Mouse (Mus musculus) MEL (cell line): Measurements from ENCODE around the gene Esyt2. TPM values are rescaled to one million over a fixed set of nuclear protein-coding genes. Genes with fewer than 3 reads are reported as not detected.
A peak's percentile ranks its signal among the peaks of the same experiment; 100 is the strongest.

Source experiments
- DNase-seq: peaks from one replicate; pipeline ENCODE4 v3.0.0; 2011; ENCODE audit warnings: low read depth, low spot score
- H3K27ac ChIP-seq: 2 replicates; pipeline ENCODE4 v1.5.1; 2012; ENCODE audit warnings: low read depth, mild to moderate bottlenecking, control low read depth, low read length, moderate library complexity; ENCODE audit not compliant: control insufficient read depth
- H3K27me3 ChIP-seq, 2 experiments: fragments of 150-350 bp in 1 of 2; sonication (generic) in 1 of 2; 2 replicates each; pipeline ENCODE4 v1.6.1; 2012; ENCODE audit warnings: low read length in 2 of 2, mild to moderate bottlenecking in 2 of 2, improper control_type of control experiment in 1 of 2, moderate library complexity in 1 of 2; ENCODE audit not compliant: insufficient read depth in 2 of 2, control insufficient read depth in 1 of 2
- H3K36me3 ChIP-seq, 2 experiments: 2 replicates each; pipeline ENCODE4 v1.6.1; 2012 to 2014; ENCODE audit warnings: low read length in 2 of 2, improper control_type of control experiment in 1 of 2, inconsistent platforms in 1 of 2, mild to moderate bottlenecking in 1 of 2; ENCODE audit not compliant: insufficient read depth in 2 of 2, control insufficient read depth in 1 of 2
- H3K4me1 ChIP-seq, 2 experiments: fragments of 150-350 bp in 1 of 2; sonication (generic) in 1 of 2; 2 replicates each; pipeline ENCODE4 v1.6.1; 2012; ENCODE audit warnings: low read length in 2 of 2, improper control_type of control experiment in 1 of 2, mild to moderate bottlenecking in 1 of 2; ENCODE audit not compliant: insufficient read depth in 2 of 2, control insufficient read depth in 1 of 2
- H3K4me3 ChIP-seq, 2 experiments: fragments of 150-350 bp in 1 of 2; sonication (generic) in 1 of 2; 2 replicates each; pipeline ENCODE4 v1.5.1; 2012; ENCODE audit warnings: low read depth in 2 of 2, low read length in 2 of 2, mild to moderate bottlenecking in 2 of 2, moderate library complexity in 2 of 2, control low read depth in 1 of 2, improper control_type of control experiment in 1 of 2; ENCODE audit not compliant: control insufficient read depth in 1 of 2, insufficient read depth in 1 of 2
- H3K79me2 ChIP-seq: 2 replicates; pipeline ENCODE4 v1.6.1; 2012; ENCODE audit warnings: mild to moderate bottlenecking, low read length, moderate library complexity; ENCODE audit not compliant: control insufficient read depth, poor library complexity, insufficient read depth
- H3K9ac ChIP-seq: 2 replicates; pipeline ENCODE4 v1.6.1; 2012; ENCODE audit warnings: low read depth, mild to moderate bottlenecking, control low read depth, low read length, moderate library complexity; ENCODE audit not compliant: control insufficient read depth, poor library complexity, severe bottlenecking
- H3K9me3 ChIP-seq: fragments of 150-350 bp; sonication (generic); replicated peaks from 2 replicates; pipeline ENCODE4 v1.6.1; 2012; ENCODE audit warnings: mild to moderate bottlenecking, low read length, improper control_type of control experiment, moderate library complexity; ENCODE audit not compliant: insufficient read depth
- BHLHE40 ChIP-seq: IDR thresholded peaks from 2 replicates; pipeline ENCODE4 v1.6.1; 2012; ENCODE audit warnings: low read depth, mild to moderate bottlenecking, inconsistent platforms, low read length, improper control_type of control experiment, borderline replicate concordance
- CHD1 ChIP-seq: IDR thresholded peaks from 2 replicates; pipeline ENCODE4 v1.6.1; 2012; ENCODE audit warnings: low read depth, mild to moderate bottlenecking, inconsistent platforms, low read length, improper control_type of control experiment
- CHD2 ChIP-seq: IDR thresholded peaks from 2 replicates; pipeline ENCODE4 v1.6.1; 2011; ENCODE audit warnings: low read length, improper control_type of control experiment
- CTCF ChIP-seq, 3 experiments: IDR thresholded peaks in 2 of 3; conservative IDR thresholded peaks in 1 of 3; 2 replicates each; pipeline ENCODE4 v1.5.1; 2011 to 2012; ENCODE audit warnings: low read length in 3 of 3, low read depth in 2 of 3, mild to moderate bottlenecking in 2 of 3, improper control_type of control experiment in 1 of 3, inconsistent platforms in 1 of 3, mixed read lengths in 1 of 3, moderate library complexity in 1 of 3; ENCODE audit not compliant: control insufficient read depth in 1 of 3, insufficient read depth in 1 of 3, poor library complexity in 1 of 3, severe bottlenecking in 1 of 3
- GATA1 ChIP-seq: IDR thresholded peaks from 2 replicates; pipeline ENCODE4 v1.6.1; 2011; ENCODE audit warnings: low read depth, low read length, improper control_type of control experiment
- HCFC1 ChIP-seq: IDR thresholded peaks from 2 replicates; pipeline ENCODE4 v1.6.1; 2012; ENCODE audit warnings: low read depth, mild to moderate bottlenecking, inconsistent platforms, low read length, improper control_type of control experiment, moderate library complexity
- KAT2A ChIP-seq: conservative IDR thresholded peaks from 2 replicates; pipeline ENCODE4 v1.6.1; 2012; ENCODE audit warnings: low read depth, low read length, improper control_type of control experiment, inconsistent platforms
- MAX ChIP-seq: IDR thresholded peaks from 2 replicates; pipeline ENCODE4 v1.6.1; 2011; ENCODE audit warnings: low read length, improper control_type of control experiment
- MEF2A ChIP-seq: IDR thresholded peaks from 2 replicates; pipeline ENCODE4 v1.6.1; 2014; ENCODE audit warnings: low read depth, mild to moderate bottlenecking, inconsistent platforms, low read length, improper control_type of control experiment; ENCODE audit not compliant: poor library complexity, insufficient replicate concordance, severe bottlenecking; ENCODE audit errors: extremely low read depth
- MXI1 ChIP-seq: IDR thresholded peaks from 2 replicates; pipeline ENCODE4 v1.6.1; 2011; ENCODE audit warnings: mild to moderate bottlenecking, low read depth, low read length, improper control_type of control experiment
- MYC ChIP-seq: IDR thresholded peaks from 2 replicates; pipeline ENCODE4 v1.6.1; 2011; ENCODE audit warnings: low read depth, mild to moderate bottlenecking, low read length, improper control_type of control experiment, moderate library complexity
- RCOR1 ChIP-seq: IDR thresholded peaks from 2 replicates; pipeline ENCODE4 v1.6.1; 2012; ENCODE audit warnings: low read depth, mild to moderate bottlenecking, inconsistent platforms, low read length, improper control_type of control experiment
- SIN3A ChIP-seq: IDR thresholded peaks from 2 replicates; pipeline ENCODE4 v1.6.1; 2012; ENCODE audit warnings: low read length, improper control_type of control experiment, inconsistent platforms
- TBP ChIP-seq: IDR thresholded peaks from 2 replicates; pipeline ENCODE4 v1.8.0; 2011; ENCODE audit warnings: low read depth, low read length, improper control_type of control experiment
- UBTF ChIP-seq: IDR thresholded peaks from 2 replicates; pipeline ENCODE4 v1.6.1; 2012; ENCODE audit warnings: low read depth, mild to moderate bottlenecking, inconsistent platforms, low read length, improper control_type of control experiment, moderate library complexity, borderline replicate concordance; ENCODE audit not compliant: insufficient read depth
- USF1 ChIP-seq: IDR thresholded peaks from 2 replicates; pipeline ENCODE4 v1.6.1; 2014; ENCODE audit warnings: low read depth, mild to moderate bottlenecking, inconsistent platforms, low read length, improper control_type of control experiment, moderate library complexity
- ZNF384 ChIP-seq: IDR thresholded peaks from 2 replicates; pipeline ENCODE4 v1.6.1; 2012; ENCODE audit warnings: low read depth, mild to moderate bottlenecking, inconsistent platforms, low read length, improper control_type of control experiment
- polyA plus RNA-seq, 2 experiments: library from polyadenylated mRNA; stranded (reverse) in 1 of 2; unstranded in 1 of 2; fragments of >175 nt in 1 of 2; fragments of >200 nt in 1 of 2; gene quantifications; 2 replicates each; pipeline versions ENCODE4 v1.2.1 to v1.2.4; 2012; ENCODE audit warnings: low replicate concordance in 2 of 2, low read depth in 1 of 2; ENCODE audit not compliant: insufficient read length in 2 of 2, insufficient read depth in 1 of 2, missing spikeins in 1 of 2
- total RNA-seq: library from RNA; depleted of rRNA; stranded (reverse); fragments of 300-350 nt; gene quantifications from 2 replicates; pipeline ENCODE4 v1.2.3, GENCODE M21; 2012

Gene Esyt2
- total and polyA plus RNA-seq, 3 experiments, result 45.3 to 77.7 (median 47.5) TPM

DNA sequence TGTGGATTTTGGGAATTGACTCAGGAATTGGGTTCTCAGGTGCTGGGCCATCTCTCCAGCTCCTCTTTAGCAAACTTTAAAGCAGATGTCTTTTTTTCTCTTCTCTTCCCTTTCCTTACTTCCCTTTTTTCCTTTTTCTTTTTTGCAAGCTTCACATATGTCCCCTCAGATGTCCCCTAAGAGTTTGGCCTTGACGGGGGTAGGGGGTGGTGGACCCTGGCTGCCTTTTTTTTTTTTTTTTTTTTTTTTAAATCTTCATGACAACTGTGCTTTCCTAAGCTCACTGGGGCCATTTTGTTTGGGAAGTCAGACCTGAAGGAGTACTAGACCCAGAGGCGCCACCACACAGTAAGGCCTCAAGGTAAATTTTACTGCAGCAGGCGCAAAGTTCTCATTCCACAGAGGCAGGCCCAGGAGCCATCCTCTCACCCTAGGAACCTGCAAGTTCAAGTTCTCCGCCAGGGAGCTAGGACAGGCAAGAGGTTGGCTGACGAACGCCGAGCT, 795 bp upstream of the Esyt2 start:
- peak overlapping the region; percentile 84 for H3K9ac ChIP-seq
- peaks cover 37 to 47% of the 10 kb centered on the region in 2 experiments for H3K4me1 ChIP-seq
- TF ChIP-seq CHD2, result no peak
- no peak for TF ChIP-seq UBTF
- no peak for TF ChIP-seq MAX
- TF ChIP-seq CHD1, result no peak
- no peak for TF ChIP-seq GATA1
- TF ChIP-seq MXI1, result no peak
- no peak for TF ChIP-seq KAT2A
- no peak for TF ChIP-seq MYC
- no peak for TF ChIP-seq HCFC1
- TF ChIP-seq SIN3A, result no peak
- no peak for TF ChIP-seq USF1
- no peak for TF ChIP-seq BHLHE40
- no peak for TF ChIP-seq RCOR1
- TF ChIP-seq MEF2A, result no peak
- TF ChIP-seq, all 39 proteins: peak for 0
- Histone ChIP-seq H3K36me3 (peaks cover 2 to 60% of the 10 kb centered on the region in 2 experiments; a peak in 3 of 4 replicates), H3K4me3 (peak overlapping the region; percentile 74 to 76), H3K79me2 (peaks cover 30% of the 10 kb centered on the region), H3K9me3 (no peaks in the 10 kb centered on the region), H3K27ac (peak overlapping the region; percentile 96), H3K27me3 (no peaks in the 10 kb centered on the region)
- DNase-seq, result no peak

DNA sequence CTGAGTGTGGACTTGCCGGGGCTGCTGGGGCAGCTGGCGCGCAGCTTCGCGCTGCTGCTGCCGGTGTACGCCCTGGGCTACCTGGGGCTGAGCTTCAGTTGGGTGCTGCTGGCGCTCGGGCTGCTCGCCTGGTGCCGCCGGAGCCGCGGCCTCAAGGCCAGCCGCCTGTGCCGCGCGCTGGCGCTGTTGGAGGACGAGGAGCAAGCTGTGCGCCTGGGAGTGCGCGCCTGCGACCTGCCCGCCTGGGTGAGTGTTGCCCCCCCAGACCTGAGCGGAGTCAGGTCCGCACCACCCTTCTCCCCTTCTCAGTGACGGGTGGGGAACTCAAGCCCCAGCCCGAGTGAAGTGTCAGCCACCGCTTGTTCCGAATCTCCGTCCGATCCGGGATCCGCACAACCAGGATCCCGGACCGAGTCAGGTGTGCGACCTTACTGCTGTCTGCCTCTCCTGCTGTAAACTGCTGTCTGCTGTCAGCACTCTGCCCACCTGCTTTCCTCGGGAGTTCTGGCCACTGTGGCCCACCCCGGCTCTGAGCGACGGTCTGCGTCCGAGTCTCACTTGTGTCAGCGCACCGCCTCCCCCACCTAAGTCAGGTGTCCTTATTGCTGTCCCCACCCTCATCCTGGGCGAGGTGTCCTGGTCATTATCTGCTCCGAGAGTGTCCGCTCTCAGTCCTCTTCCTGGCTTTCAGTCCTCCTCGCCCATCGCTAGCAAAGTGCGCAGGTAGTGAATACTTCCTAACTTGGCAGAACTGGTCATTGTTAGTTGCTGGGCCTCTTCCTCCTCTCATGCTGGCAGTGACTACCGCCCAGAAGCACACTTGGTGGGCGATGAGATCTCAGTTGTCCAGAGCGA, 658 bp downstream of the Esyt2 start:
- H3K36me3 ChIP-seq, result peaks cover 2 to 47% of the 10 kb centered on the region in 2 experiments; a peak in 3 of 4 replicates
- H3K4me1 ChIP-seq, result peaks cover 28 to 38% of the 10 kb centered on the region in 2 experiments
- TF ChIP-seq TBP (no peak), CTCF (IDR thresholded peaks at IDR 0.05 in 2 of 3, conservative IDR thresholded peaks at IDR 0.05 in 1 of 3; ENCODE audit: control insufficient read depth in 1 of 3, insufficient read depth in 1 of 3, low read depth in 2 of 3, low read length in 3 of 3, poor library complexity in 1 of 3, severe bottlenecking in 1 of 3) (0 out of 6 replicates have a peak, but pooled peaks of 1 of the 3 experiments have one; percentile 0), ZNF384 (no peak), GATA1 (0 out of 2 replicates have a peak, but pooled peaks have one; percentile 3)
- H3K4me3 ChIP-seq, result peak overlapping the region; percentile 76 to 89
- H3K79me2 ChIP-seq, result peaks cover 42% of the 10 kb centered on the region
- H3K9me3 ChIP-seq, result no peaks in the 10 kb centered on the region
- H3K27me3 ChIP-seq, result no peaks in the 10 kb centered on the region
- H3K9ac ChIP-seq, result peak overlapping the region; percentile 80
- peak overlapping the region; percentile 52 for H3K27ac ChIP-seq
- DNase-seq, result peak; percentile 86
